Mouse (Mus musculus) layer of hippocampus, adult 8-10 months (tissue): ENCODE measurements around the gene Zfp991. TPM values are rescaled to one million over a fixed set of nuclear protein-coding genes. Genes with fewer than 3 reads are reported as not detected.

ENCODE experiments used
- total RNA-seq, 4 experiments: library from RNA; stranded (reverse); gene quantifications; 2 replicates each; pipeline ENCODE4 v1.2.4; 2022

The Zfp991 gene
- total RNA-seq, 4 experiments from 2014 or later: 7.4 to 9.9 (median 7.6) TPM

Other genes starting within 250 kb of the Zfp991 start
- gene Gm21411, start 222.4 kb upstream of the Zfp991 start, total RNA-seq: not detected
- not detected for gene Zfp989, start 160.1 kb upstream of the Zfp991 start, total RNA-seq
- under 1 TPM; 0.20 to 0.43 (median 0.30) TPM for gene Rex2, start 110.2 kb upstream of the Zfp991 start, total RNA-seq
- gene Zfp988, start 173.6 kb downstream of the Zfp991 start, total RNA-seq: under 1 TPM in 3 of 4 experiments, not detected in 1; 0.12 to 0.43 (median 0.14) TPM
- gene Zfp978, start 229.3 kb downstream of the Zfp991 start, total RNA-seq: not detected